Mouse (Mus musculus): Measurements from ENCODE around the gene Ipo11.
"Not testable (repeated sequence)": the region's sequence is repeated elsewhere in the genome, so short reads cannot be mapped to it uniquely, and the experiment has no call there.

DNA sequence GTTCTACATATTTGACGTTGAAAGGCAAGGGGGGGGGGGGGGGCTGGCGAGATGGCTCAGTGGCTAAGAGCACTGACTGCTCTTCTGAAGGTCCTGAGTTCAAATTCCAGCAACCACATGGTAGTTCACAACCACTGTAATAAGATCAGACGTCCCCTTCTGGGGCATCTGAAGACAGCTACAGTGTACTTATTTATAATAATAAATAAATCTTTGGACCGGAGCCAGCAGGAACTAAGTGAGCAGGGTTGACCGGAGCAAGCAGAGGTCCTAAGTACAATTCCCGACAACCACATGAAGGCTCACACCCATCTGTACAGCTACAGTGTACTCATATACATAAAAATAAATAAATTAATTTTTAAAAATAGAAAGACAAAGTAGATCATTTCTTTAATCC is 31.6 kb downstream of the Ipo11 start:
- not testable (repeated sequence) for TF ChIP-seq POLR2A (IDR thresholded peaks at IDR 0.05; ENCODE audit: borderline replicate concordance, control insufficient read depth, low read depth, low read length); CTCF (IDR thresholded peaks at IDR 0.05; ENCODE audit: control insufficient read depth, insufficient read depth, low read length)
